Mouse (Mus musculus) hematopoietic stem cell, adult 5-6 weeks (primary cell): Measurements from ENCODE around the gene Prdx3. TPM values are rescaled to one million over a fixed set of nuclear protein-coding genes. Genes with fewer than 3 reads are reported as not detected.

Experiments used
- ATAC-seq, 2 experiments: fragments of 125-278 bp in 1 of 2; replicated peaks in 1 of 2; 2 replicates each; pipeline ENCODE4 v1.8.0; 2016 to 2017; ENCODE audit warnings: inconsistent platforms in 2 of 2, mild to moderate bottlenecking in 2 of 2, moderate number of reproducible peaks in 2 of 2, low read depth in 1 of 2, moderate TSS enrichment in 1 of 2; ENCODE audit not compliant: low FRiP score in 2 of 2, poor library complexity in 2 of 2, severe bottlenecking in 2 of 2, insufficient read depth in 1 of 2, low TSS enrichment in 1 of 2
- total RNA-seq: library from RNA; stranded (forward); fragments of 172-1452, 232-1000 nt; gene quantifications from 2 replicates; pipeline ENCODE4 v1.2.3, GENCODE M21; 2017

Prdx3 gene
- 66.0 and 122 TPM in 2 replicates for total RNA-seq

DNA sequence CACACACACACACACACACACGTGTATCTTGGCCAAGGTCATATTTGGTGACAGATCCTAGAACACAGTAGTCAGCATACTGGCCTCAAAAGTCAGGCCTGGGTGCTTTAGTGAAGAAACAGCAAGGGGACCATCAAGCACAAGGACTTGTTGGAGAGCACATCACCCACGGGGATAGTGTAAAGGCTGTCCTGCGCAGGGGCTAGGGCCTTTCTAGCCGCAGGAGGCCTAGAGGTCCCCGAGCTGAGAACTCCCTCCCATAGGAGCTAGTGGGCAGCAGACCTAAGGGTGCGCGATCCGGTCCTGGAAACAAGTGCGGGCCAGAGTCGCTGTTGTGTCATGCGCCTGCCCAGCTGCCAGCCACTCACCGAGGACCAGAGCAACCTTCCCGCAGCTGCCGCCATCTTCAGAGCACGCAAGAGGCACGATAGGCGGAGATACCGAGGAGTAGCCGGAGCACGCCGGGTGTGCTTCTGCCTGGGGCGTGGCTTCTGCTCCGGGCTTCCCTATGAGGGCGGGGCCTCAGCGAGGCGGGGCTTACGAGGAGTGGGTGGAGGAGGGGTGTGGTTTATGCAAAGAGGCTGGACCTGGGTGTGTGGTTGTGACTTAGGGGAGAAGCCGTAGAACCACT lies at the start of gene Prdx3:
Prdx3 (minus strand) TSS at position 493 of the 631 bp plus-strand sequence.
- peak; percentile 99 for ATAC-seq

- no peak for ATAC-seq
Observed at GRCm38 (mm10) chr19:60916869-60917570, 42.7 kb upstream of the Prdx3 start.

GRCm38 (mm10) chr19:60915862-60916261 lies 41.5 kb upstream of the Prdx3 start:
- ATAC-seq, result no peak

DNA sequence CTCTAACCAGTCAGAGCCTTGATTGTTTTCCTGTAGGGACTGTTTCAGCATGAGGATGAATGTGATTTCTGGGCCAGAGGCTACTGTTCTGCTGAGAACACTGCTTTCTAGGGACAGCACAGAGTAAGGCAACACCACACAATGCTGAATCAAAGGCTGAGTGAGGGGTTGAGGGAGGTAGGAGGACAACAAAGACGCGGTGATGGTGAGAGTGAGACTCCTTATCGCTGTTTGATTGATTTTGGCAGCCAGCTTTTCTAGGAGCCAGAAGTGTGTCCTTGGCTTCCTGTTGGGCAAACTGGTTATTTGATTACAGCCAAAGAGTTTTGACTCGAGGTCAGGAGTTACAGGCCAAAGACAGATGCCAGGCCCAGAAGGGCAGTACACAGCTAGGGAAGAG lies 40.9 kb upstream of the Prdx3 start:
- ATAC-seq, result no peak

DNA sequence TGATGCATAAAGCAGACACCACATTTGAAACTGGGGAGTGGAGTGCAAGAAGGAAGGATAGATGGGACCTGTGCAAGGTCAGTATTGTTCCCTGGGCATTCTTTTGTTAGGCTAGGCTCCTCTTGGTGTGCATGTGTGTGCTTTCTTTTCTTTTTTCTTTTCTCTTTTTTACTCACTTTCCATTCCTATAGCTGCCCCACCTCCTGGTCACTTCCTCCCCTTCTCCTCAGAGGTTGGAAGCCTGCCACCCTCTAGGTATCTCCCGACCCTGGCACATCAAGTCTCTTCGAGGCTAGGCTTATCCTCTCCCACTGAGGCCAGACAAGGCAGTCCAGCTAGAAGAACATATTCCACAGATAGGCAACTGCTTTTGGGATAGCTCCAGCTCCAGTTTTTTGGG lies 37.3 kb upstream of the Prdx3 start:
- no peak for ATAC-seq

- ATAC-seq, result no peak
Observed at GRCm38 (mm10) chr19:60910304-60910703, 35.9 kb upstream of the Prdx3 start.

GRCm38 (mm10) chr19:60905477-60905876 lies 31.1 kb upstream of the Prdx3 start:
- no peak for ATAC-seq

DNA sequence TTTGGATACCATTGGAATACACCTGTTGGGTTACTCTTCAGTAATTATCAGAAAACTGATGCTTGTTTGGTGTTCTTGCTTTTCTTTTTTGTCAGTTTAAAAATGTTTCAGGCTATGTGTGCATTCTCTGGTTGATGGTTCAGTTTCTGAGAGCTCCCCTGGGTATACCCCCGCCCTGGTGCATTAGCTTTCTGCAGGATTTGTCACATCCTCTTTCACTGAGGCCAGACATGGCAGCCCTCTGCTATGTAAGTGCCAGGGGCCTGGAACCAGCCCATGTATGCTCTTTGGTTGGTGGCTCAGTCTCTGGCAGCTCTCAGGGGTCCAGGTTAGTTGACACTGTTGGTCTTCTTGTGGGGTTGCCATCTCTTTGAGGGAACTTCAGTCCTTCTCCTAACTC lies 29.6 kb upstream of the Prdx3 start:
- ATAC-seq, result no peak

- no peak for ATAC-seq
Observed at GRCm38 (mm10) chr19:60903139-60903538, 28.8 kb upstream of the Prdx3 start.

DNA sequence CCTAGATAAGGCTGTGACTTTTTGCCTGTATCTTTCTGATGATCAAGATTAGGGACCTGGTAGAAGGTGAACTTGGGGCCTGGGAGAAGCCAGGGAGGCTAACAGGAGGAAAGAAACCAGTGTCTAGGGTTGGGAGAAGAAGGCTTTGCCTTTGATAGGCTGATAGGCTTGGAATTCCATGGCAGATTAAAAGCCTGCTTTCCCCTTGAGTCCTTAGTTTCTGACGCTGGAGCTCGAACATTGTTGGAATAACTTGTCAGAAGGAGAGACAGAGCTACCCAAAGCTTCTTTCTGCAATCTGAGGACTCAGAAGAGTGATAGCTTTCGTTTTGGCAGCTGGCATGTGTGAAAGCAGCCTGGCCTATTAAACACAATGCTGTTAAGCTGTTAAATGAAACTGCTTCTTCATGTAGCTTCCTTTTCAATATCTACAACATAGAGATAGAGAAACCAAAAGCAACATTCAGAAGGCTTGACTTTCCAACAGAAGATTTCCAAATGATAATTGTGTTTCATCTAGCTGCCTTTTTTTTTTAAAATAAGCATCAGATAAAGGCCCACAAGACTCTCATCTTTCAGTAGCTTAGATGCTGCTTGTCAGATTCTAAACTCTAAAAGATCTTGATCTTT lies 21.0 kb upstream of the Prdx3 start:
- ATAC-seq, result no peak

GRCm38 (mm10) chr19:60891934-60892547 lies 17.7 kb upstream of the Prdx3 start:
- 0 out of 4 replicates have a peak, but pooled peaks of 1 of the 2 experiments have one; percentile 34 for ATAC-seq

GRCm38 (mm10) chr19:60891123-60891470 lies 16.7 kb upstream of the Prdx3 start:
- ATAC-seq, result no peak

GRCm38 (mm10) chr19:60890391-60891122 lies 16.2 kb upstream of the Prdx3 start:
- ATAC-seq, result peak; percentile 18 to 31; a peak in 2 of 4 replicates

GRCm38 (mm10) chr19:60889714-60890315 lies 15.5 kb upstream of the Prdx3 start, which contains the start of gene Grk5:
TSS of gene Grk5 (plus strand) at chr19:60889749.
- peak; percentile 93 to 96 for ATAC-seq

- ATAC-seq, result peak in 1 of 2 experiments; percentile 9; a peak in 1 of 4 replicates
Observed at GRCm38 (mm10) chr19:60889101-60889713, 14.9 kb upstream of the Prdx3 start.

- ATAC-seq, result no peak
Observed at GRCm38 (mm10) chr19:60887637-60888036, 13.3 kb upstream of the Prdx3 start.

- no peak for ATAC-seq
Observed at GRCm38 (mm10) chr19:60883129-60883528, 8.8 kb upstream of the Prdx3 start.
